Mouse (Mus musculus): ENCODE data around the gene P3h4.
"Not testable (repeated sequence)": the region's sequence is repeated elsewhere in the genome, so short reads cannot be mapped to it uniquely, and the experiment has no call there.

Gene P3h4

DNA sequence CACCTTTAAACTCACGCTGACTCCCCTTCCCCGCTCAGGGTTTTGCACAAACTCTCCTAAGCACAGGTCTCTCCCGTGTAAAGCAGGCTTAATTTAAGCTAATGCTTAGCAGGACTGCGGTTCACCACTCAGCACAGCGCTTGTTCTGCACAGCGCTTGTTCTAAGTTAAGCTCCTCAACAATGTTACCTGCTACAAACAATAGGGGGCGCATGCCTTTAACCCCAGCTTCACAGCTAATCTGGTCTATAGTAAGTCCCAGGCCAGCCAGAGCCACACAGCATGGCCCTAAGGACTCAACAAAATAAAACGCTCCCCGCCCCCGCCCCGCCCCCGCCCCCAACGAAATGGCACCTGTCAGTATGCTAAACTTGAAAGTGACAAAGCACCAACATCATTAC is 53.6 kb downstream of the P3h4 start:
- not testable (repeated sequence) for DNase-seq (ENCODE audit: low read depth, low spot score)

DNA sequence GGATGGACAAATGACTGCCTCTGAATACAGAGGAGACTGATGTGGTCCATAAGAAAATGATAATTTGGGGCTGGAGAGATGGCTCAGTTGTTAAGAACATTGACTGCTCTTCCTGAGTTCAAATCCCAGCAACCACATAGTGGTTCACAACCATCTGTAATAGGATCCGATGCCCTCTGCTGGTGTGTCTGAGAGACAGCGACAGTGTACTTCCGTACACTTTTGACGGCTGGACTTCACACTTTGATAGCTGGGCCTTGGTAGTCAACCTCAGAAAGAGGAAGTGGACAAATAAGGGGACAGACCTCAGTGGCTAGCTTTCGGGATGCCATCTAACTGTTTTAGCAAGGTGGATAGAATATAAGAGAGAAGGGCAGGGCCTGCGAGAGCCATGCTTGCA is 54.5 kb downstream of the P3h4 start:
- DNase-seq (ENCODE audit: low read depth, low spot score) = no peak

Data from 3T3-L1 (cell line).